Mouse (Mus musculus) lung, adult 2 months (tissue): ENCODE measurements around the gene Gemin5.

Source experiments
- CTCF ChIP-seq: fragments of 200-500 bp; IDR thresholded peaks from 2 replicates; pipeline ENCODE4 v1.5.1; 2011; ENCODE audit warnings: mild to moderate bottlenecking, low read length, control low read depth; ENCODE audit not compliant: insufficient read depth
- POLR2A ChIP-seq: fragments of 200-500 bp; IDR thresholded peaks from 2 replicates; pipeline ENCODE4 v1.6.1; 2011; ENCODE audit warnings: low read depth, mild to moderate bottlenecking, control low read depth, low read length, borderline replicate concordance; ENCODE audit errors: extremely low read depth

DNA sequence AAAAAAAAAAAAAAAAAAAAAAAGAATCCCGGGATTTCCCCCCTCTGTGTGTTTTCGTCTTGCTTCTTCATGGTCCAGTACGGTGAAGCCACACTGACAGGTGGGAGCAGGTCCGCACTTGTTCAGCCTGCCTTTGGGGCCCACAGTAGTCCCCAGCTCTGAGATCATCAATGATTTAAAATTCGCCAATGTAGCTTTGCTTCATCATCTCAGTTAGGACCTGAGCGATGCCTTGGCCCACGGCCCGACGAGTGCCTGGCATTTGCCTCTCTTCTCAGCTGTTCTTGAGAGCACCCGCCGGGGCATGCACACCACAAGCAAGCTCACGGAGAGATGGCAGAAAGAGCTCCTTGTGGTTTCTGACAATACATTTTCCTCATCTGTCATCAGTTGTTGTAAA lies 32.7 kb upstream of the Gemin5 start:
- TF ChIP-seq CTCF (no peak), POLR2A (no peak)
